Mouse (Mus musculus): ENCODE data around the gene Phf23.

GRCm38 (mm10) chr11:70020022-70020631 is 24.6 kb downstream of the Phf23 start:
- TF ChIP-seq MYOD1 (IDR thresholded peaks at IDR 0.05; ENCODE audit: control insufficient read depth in 1 of 3, insufficient read length in 2 of 3, low read depth in 2 of 3), result no peak
- TF ChIP-seq POLR2A (IDR thresholded peaks at IDR 0.05; ENCODE audit: insufficient read length, low read depth), result peak; percentile 36
- TF ChIP-seq REST (IDR thresholded peaks at IDR 0.05; ENCODE audit: insufficient read depth, insufficient read length), result no peak
- no peak for TF ChIP-seq USF1 (IDR thresholded peaks at IDR 0.05; ENCODE audit: low read depth)
